Mouse (Mus musculus) cerebellum, postnatal 14 days (tissue): Measurements from ENCODE around the gene Gmip.
A peak's percentile ranks its signal among the peaks of the same experiment; 100 is the strongest.

Experiments used
- DNase-seq, 2 experiments: peaks; one replicate each; pipeline ENCODE4 v3.0.0; 2021; ENCODE audit warnings: mixed read lengths in 2 of 2

Gmip gene

DNA sequence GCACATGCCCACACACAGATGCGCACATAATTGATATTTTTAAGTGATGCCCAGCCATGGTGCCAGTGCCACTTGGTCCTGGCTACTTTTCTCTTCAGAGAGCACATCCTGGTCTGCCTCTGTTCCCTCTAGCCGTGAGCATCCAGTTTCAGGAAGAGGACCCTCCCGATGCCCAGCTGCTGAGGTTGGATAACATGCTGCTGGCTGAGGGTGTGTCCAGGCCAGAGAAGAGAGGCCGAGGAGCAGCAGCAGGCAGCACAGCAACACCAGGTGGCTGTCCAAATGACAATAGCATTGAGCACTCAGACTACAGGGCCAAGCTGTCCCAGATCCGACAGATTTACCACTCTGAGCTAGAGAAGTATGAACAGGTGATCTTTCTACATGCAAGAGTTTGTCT is 55.7 kb downstream of the Gmip start:
- no peak for DNase-seq

DNA sequence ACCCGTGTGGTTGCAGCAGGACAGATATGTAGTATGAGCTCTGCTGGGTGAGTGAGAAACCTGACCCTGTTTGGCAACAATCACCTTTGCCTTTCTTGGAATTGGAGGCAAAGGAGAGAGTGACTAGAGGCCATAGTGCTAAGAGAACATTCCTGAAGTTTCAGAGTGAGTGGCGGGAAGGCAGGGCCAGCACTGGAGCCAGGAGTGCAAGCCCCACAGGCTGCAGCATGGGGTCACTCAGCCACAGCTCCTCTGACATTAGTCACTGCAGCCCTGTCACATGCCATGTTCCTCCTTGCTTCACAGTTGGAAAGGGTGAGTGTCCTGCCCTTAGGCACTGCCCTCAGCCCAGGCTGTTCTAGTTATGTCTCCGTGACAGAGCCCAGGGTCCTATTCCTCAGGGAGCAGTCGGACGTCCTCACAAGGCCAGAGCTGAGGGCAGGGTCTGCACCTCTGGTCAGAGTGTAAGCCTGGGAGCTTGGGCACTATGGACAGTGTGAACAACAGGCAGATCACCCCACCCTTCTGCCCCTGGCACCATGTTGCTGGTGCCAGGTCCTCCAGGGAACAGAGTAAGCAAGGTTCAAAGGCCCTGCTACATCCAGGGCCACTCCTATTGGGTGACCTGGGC is 59.3 kb downstream of the Gmip start:
- DNase-seq: no peak

DNA sequence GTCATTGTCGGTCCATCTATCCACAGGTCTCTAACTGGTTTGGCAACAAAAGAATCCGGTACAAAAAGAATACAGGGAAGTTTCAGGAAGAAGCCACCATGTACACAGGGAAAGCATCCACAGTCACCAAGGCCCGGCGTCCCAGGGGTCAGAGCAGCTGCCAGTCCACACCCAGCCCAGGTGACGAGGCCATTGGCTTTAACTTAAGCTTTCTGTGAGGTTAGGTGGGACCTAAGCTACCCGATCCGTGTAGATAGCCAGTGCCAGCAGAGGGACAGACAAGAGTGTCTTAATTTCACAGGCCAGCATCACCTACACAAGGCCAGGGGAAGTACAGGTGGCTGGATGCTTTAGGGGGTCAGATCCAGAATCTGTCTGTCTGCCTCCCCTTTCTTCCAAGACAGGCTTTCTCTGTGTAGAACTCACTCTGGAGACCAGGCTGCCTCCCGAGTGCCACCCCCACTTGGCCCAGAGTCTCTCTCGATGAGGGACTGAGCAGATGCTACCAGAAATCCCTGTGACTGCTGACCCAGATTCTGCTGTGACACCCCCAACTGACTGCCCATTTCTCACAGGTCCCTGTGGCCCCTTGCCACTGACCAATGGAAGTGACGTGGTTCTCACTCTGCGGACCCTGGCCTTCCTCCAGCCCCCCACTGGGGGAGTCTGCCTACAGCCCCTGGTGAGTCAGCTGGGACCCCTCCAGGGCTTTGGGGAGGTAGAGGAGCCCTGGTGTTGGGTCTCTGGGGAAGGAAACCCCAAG is 61.7 kb downstream of the Gmip start:
- DNase-seq: peak; percentile 61 to 76

DNA sequence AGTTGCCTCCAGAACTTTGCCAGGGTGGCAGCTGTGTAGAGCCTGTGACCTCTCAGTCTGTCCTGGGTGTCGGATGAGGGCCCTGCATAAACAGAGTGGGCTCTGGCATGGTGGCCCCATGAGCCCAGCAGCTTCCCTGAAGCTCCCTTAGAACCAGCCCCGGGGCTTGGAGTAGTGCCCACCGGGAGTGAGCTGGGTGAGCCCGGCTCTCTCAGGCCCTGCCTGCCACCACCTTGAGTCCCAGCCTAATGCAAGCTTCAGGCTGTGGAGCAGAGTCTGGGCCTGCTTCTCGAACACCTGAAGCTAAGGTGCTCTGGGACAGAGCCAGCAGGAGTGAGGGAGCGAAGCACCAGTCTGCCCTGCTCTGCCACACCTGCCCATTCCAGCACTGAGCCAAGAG is 62.4 kb downstream of the Gmip start:
- peak in 1 of 2 experiments; percentile 56 for DNase-seq
